In genomic region chrX:101734981-101735380, GRCm38 (mm10) we compare ENCODE assay signal across 29 mouse cellular contexts. TPM values are rescaled to one million over a fixed set of nuclear protein-coding genes. Genes with fewer than 3 reads are reported as not detected.
"Had no signal": no experiment of that assay in that cellular context is flagged by ENCODE, and none has a peak within 500 bp of the region (broad histone marks: within the 10 kb centered on the region; RNA-seq: fewer than 3 reads in every experiment).

No protein-coding gene starts in this region.

- H3K27ac ChIP-seq: limb, embryonic 10.5 days; limb, embryonic 13.5 days; liver, embryonic 12.5 days; liver, embryonic 15.5 days; midbrain, embryonic 12.5 days; midbrain, embryonic 15.5 days; neural tube, embryonic 12.5 days; neural tube, embryonic 15.5 days; stomach, postnatal 0 days had no signal

- H3K4me1 ChIP-seq: limb, embryonic 10.5 days; limb, embryonic 13.5 days; liver, embryonic 12.5 days; liver, embryonic 15.5 days; neural tube, embryonic 12.5 days; neural tube, embryonic 15.5 days had no signal

- DNase-seq: kidney, adult 9 months; kidney, postnatal 14 days; kidney, postnatal 4 days; layer of hippocampus, adult 9-11 months; liver; lung, adult 18-20 months; lung, postnatal 14 days; lung, postnatal 4 days; right cerebral cortex, adult 18-20 months; right cerebral cortex, postnatal 14 days; right cerebral cortex, postnatal 4 days; spleen, adult 18-20 months; thymus, adult 2 months; thymus, postnatal 14 days; thymus, postnatal 4 days had no signal

- H3K27me3 ChIP-seq: neural tube, embryonic 12.5 days had no signal

- H3K36me3 ChIP-seq: limb, embryonic 10.5 days; limb, embryonic 13.5 days; liver, embryonic 12.5 days; liver, embryonic 15.5 days; midbrain, embryonic 12.5 days; midbrain, embryonic 15.5 days; neural tube, embryonic 12.5 days; neural tube, embryonic 15.5 days had no signal

- H3K4me3 ChIP-seq: limb, embryonic 10.5 days; limb, embryonic 13.5 days; liver, embryonic 12.5 days; liver, embryonic 15.5 days; midbrain, embryonic 12.5 days; midbrain, embryonic 15.5 days; neural tube, embryonic 12.5 days; neural tube, embryonic 15.5 days had no signal

RNA-seq across cellular contexts. Expression of gene Cxcr3, which starts 0.9 kb away (rescaled TPM):
- total RNA-seq: layer of hippocampus, adult 18-20 months; left cerebral cortex, adult 18-20 months; left cerebral cortex, postnatal 25 days had no signal

RNA-seq across cellular contexts. Expression of gene Gm4779, which starts 59.2 kb away (rescaled TPM):
- total RNA-seq: megakaryocyte, adult 5-6 weeks had no signal
- polyA plus RNA-seq: neural tube, embryonic 15.5 days; stomach, embryonic 14.5 days; stomach, postnatal 0 days had no signal

RNA-seq across cellular contexts. Expression of gene 8030474K03Rik, which starts 59.5 kb away (rescaled TPM):
- total RNA-seq: layer of hippocampus, adult 18-20 months; left cerebral cortex, adult 18-20 months; left cerebral cortex, postnatal 25 days; megakaryocyte, adult 5-6 weeks had no signal
- polyA plus RNA-seq: midbrain, embryonic 15.5 days; neural tube, embryonic 12.5 days; neural tube, embryonic 15.5 days; stomach, embryonic 14.5 days; stomach, postnatal 0 days had no signal
